ENCODE assay signal across 8 mouse cellular contexts in genomic region chr2:154402811-154403210, GRCm38 (mm10). TPM values are rescaled to one million over a fixed set of nuclear protein-coding genes. Genes with fewer than 3 reads are reported as not detected.
DNase-seq lines count a peak whose midpoint lies in the region; ATAC-seq and TF ChIP-seq lines count a peak whose summit lies in the region.

No protein-coding gene starts in this region.

- no peak for TF ChIP-seq POLR2A in small intestine, adult 2 months (IDR thresholded peaks at IDR 0.05; ENCODE audit: low read depth, low read length)
- no peak for TF ChIP-seq POLR2A in thymus, adult 2 months (IDR thresholded peaks at IDR 0.05; ENCODE audit: control insufficient read depth, extremely low read depth, insufficient read depth, low read length, poor library complexity)

- H3K36me3 ChIP-seq in midbrain, embryonic 14.5 days (ENCODE audit: control insufficient read depth, insufficient read depth, low read length) = no peaks in the 10 kb centered on the region
- H3K36me3 ChIP-seq in midbrain, embryonic 15.5 days (replicated peaks) = no peaks in the 10 kb centered on the region
- H3K36me3 ChIP-seq in hindbrain, embryonic 11.5 days (ENCODE audit: control insufficient read depth, insufficient read depth, low read length) = no peaks in the 10 kb centered on the region
- H3K36me3 ChIP-seq in small intestine, adult 2 months (ENCODE audit: control insufficient read depth, insufficient read depth, low read length) = peaks cover 3% of the 10 kb centered on the region; the same call in 1 of the 2 replicates
- no peaks in the 10 kb centered on the region for H3K36me3 ChIP-seq in thymus, adult 2 months (ENCODE audit: control insufficient read depth, insufficient read depth, low read length)

- H3K27ac ChIP-seq in midbrain, embryonic 14.5 days (replicated peaks; ENCODE audit: low read depth, low read length) = no peak overlapping the region
- no peak overlapping the region for H3K27ac ChIP-seq in midbrain, embryonic 15.5 days
- H3K27ac ChIP-seq in hindbrain, embryonic 11.5 days (ENCODE audit: low read depth, low read length) = no peak overlapping the region
- H3K27ac ChIP-seq in small intestine, adult 2 months (ENCODE audit: insufficient read depth, low read depth, low read length) = no peak overlapping the region
- H3K27ac ChIP-seq in thymus, adult 2 months (ENCODE audit: control insufficient read depth, insufficient read depth, low read length) = no peak overlapping the region

- no peak overlapping the region for H3K9ac ChIP-seq in midbrain, embryonic 14.5 days (replicated peaks; ENCODE audit: low read length)
- no peak overlapping the region for H3K9ac ChIP-seq in midbrain, embryonic 15.5 days
- no peak overlapping the region for H3K9ac ChIP-seq in hindbrain, embryonic 11.5 days (ENCODE audit: low read depth, low read length)

- ATAC-seq in midbrain, embryonic 14.5 days (ENCODE audit: low FRiP score, low TSS enrichment) = no peak
- ATAC-seq in midbrain, embryonic 15.5 days (replicated peaks) = no peak
- ATAC-seq in hindbrain, embryonic 11.5 days (ENCODE audit: low FRiP score) = no peak

- no peaks in the 10 kb centered on the region for H3K27me3 ChIP-seq in midbrain, embryonic 14.5 days (ENCODE audit: control insufficient read depth, insufficient read depth, low read length)
- no peaks in the 10 kb centered on the region for H3K27me3 ChIP-seq in midbrain, embryonic 15.5 days (replicated peaks)
- peaks cover 5% of the 10 kb centered on the region; the same call in 1 of the 2 replicates for H3K27me3 ChIP-seq in hindbrain, embryonic 11.5 days (ENCODE audit: control insufficient read depth, insufficient read depth, low read length)
- no peaks in the 10 kb centered on the region for H3K27me3 ChIP-seq in small intestine, adult 2 months (ENCODE audit: control insufficient read depth, insufficient read depth, low read length)
- H3K27me3 ChIP-seq in thymus, adult 2 months (ENCODE audit: control insufficient read depth, insufficient read depth, low read length) = no peaks in the 10 kb centered on the region; the same call in 1 of the 2 replicates

- peaks cover 11% of the 10 kb centered on the region; the same call in 1 of the 2 replicates for H3K4me1 ChIP-seq in midbrain, embryonic 14.5 days (ENCODE audit: control insufficient read depth, insufficient read depth, low read length)
- H3K4me1 ChIP-seq in midbrain, embryonic 15.5 days = peaks cover 20% of the 10 kb centered on the region
- no peaks in the 10 kb centered on the region for H3K4me1 ChIP-seq in hindbrain, embryonic 11.5 days (replicated peaks; ENCODE audit: control insufficient read depth, insufficient read depth, low read length)
- H3K4me1 ChIP-seq in small intestine, adult 2 months (ENCODE audit: control insufficient read depth, insufficient read depth, insufficient read length, low read length) = no peaks in the 10 kb centered on the region
- peaks cover 4% of the 10 kb centered on the region for H3K4me1 ChIP-seq in thymus, adult 2 months (replicated peaks; ENCODE audit: control insufficient read depth, insufficient read depth, low read length)

- H3K4me2 ChIP-seq in midbrain, embryonic 14.5 days (ENCODE audit: low read length) = no peak overlapping the region
- H3K4me2 ChIP-seq in midbrain, embryonic 15.5 days = no peak overlapping the region
- no peak overlapping the region for H3K4me2 ChIP-seq in hindbrain, embryonic 11.5 days (replicated peaks; ENCODE audit: low read depth, low read length)

- peak; percentile 76 for DNase-seq in midbrain, embryonic 14.5 days
- DNase-seq in embryo, embryonic 10.5 days (ENCODE audit: low spot score) = peak; percentile 26
- peak; percentile 24 for DNase-seq in hindbrain, embryonic 11.5 days (ENCODE audit: low spot score)
- DNase-seq in liver = peak; percentile 32
- no peak for DNase-seq in thymus, adult 2 months
- DNase-seq in right cerebral cortex, postnatal 25 days = no peak

- TF ChIP-seq CTCF in small intestine, adult 2 months (IDR thresholded peaks at IDR 0.05; ENCODE audit: extremely low read depth, insufficient read length, insufficient replicate concordance, low read depth, low read length) = 0 out of 2 replicates have a peak, but pooled peaks have one; percentile 11
- TF ChIP-seq CTCF in thymus, adult 2 months (IDR thresholded peaks at IDR 0.05; ENCODE audit: borderline replicate concordance, control insufficient read depth, extremely low read depth, insufficient read depth, low read length, poor library complexity) = no peak

- no peak overlapping the region for H3K4me3 ChIP-seq in midbrain, embryonic 14.5 days (replicated peaks; ENCODE audit: low read depth, low read length)
- no peak overlapping the region for H3K4me3 ChIP-seq in midbrain, embryonic 15.5 days
- H3K4me3 ChIP-seq in hindbrain, embryonic 11.5 days (ENCODE audit: low read depth, low read length) = no peak overlapping the region
- H3K4me3 ChIP-seq in small intestine, adult 2 months (ENCODE audit: low read depth, low read length) = no peak overlapping the region
- no peak overlapping the region for H3K4me3 ChIP-seq in thymus, adult 2 months (ENCODE audit: control insufficient read depth, insufficient read depth, low read length)

- H3K9me3 ChIP-seq in midbrain, embryonic 14.5 days (ENCODE audit: control insufficient read depth, low read length) = no peaks in the 10 kb centered on the region
- no peaks in the 10 kb centered on the region for H3K9me3 ChIP-seq in midbrain, embryonic 15.5 days
- no peaks in the 10 kb centered on the region for H3K9me3 ChIP-seq in hindbrain, embryonic 11.5 days (ENCODE audit: control insufficient read depth, low read length)

- WGBS in midbrain, embryonic 14.5 days = 31% methylated on average over 7 of the region's 7 CpGs
- 19% methylated on average over 7 of the region's 7 CpGs for WGBS in midbrain, embryonic 15.5 days
- WGBS in hindbrain, embryonic 11.5 days = 52% methylated on average over 7 of the region's 7 CpGs
- 9% methylated on average over 7 of the region's 7 CpGs for WGBS in small intestine, adult 2 months
- WGBS in thymus, adult 2 months = 79% methylated on average over 7 of the region's 7 CpGs

RNA-seq across cellular contexts. Expression of gene Snta1, which starts 5.1 kb away (rescaled TPM):
- polyA plus RNA-seq in midbrain, embryonic 14.5 days (2014; fragmentation: Nextera tagmentation; extraction: Ambion mirVana) = 4.0 and 5.8 TPM in 2 replicates
- 10.2 and 13.2 TPM in 2 replicates for polyA plus RNA-seq in midbrain, embryonic 15.5 days (2015; fragmentation: Nextera tagmentation; extraction: Ambion mirVana)
- 2.1 TPM in 2 replicates for polyA plus RNA-seq in hindbrain, embryonic 11.5 days (2014; fragmentation: Nextera tagmentation; extraction: Ambion mirVana)
- polyA plus RNA-seq in small intestine, adult 2 months (2012; rRNA removed) = 12.0 and 27.5 TPM in 2 replicates
- polyA plus RNA-seq in thymus, adult 2 months (2012; rRNA removed) = 5.8 and 9.6 TPM in 2 replicates

RNA-seq across cellular contexts. Expression of gene Cdk5rap1, which starts 30.0 kb away (rescaled TPM):
- 11.0 and 22.9 TPM in 2 replicates for polyA plus RNA-seq in midbrain, embryonic 14.5 days (2014; fragmentation: Nextera tagmentation; extraction: Ambion mirVana)
- polyA plus RNA-seq in midbrain, embryonic 15.5 days (2015; fragmentation: Nextera tagmentation; extraction: Ambion mirVana) = 14.0 and 16.5 TPM in 2 replicates
- 13.2 and 15.8 TPM in 2 replicates for polyA plus RNA-seq in hindbrain, embryonic 11.5 days (2014; fragmentation: Nextera tagmentation; extraction: Ambion mirVana)
- 3.2 and 5.4 TPM in 2 replicates for polyA plus RNA-seq in small intestine, adult 2 months (2012; rRNA removed)
- polyA plus RNA-seq in thymus, adult 2 months (2012; rRNA removed) = 14.2 and 16.3 TPM in 2 replicates

RNA-seq across cellular contexts. Expression of gene Cbfa2t2, which starts 33.5 kb away (rescaled TPM):
- 45.5 and 65.6 TPM in 2 replicates for polyA plus RNA-seq in midbrain, embryonic 14.5 days (2014; fragmentation: Nextera tagmentation; extraction: Ambion mirVana)
- polyA plus RNA-seq in midbrain, embryonic 15.5 days (2015; fragmentation: Nextera tagmentation; extraction: Ambion mirVana) = 55.8 and 59.3 TPM in 2 replicates
- 68.2 and 71.5 TPM in 2 replicates for polyA plus RNA-seq in hindbrain, embryonic 11.5 days (2014; fragmentation: Nextera tagmentation; extraction: Ambion mirVana)
- polyA plus RNA-seq in small intestine, adult 2 months (2012; rRNA removed) = 3.6 and 9.8 TPM in 2 replicates
- 27.6 and 30.1 TPM in 2 replicates for polyA plus RNA-seq in thymus, adult 2 months (2012; rRNA removed)

Comparison
In these comparisons a context has a peak if more than half of its experiments do, and no peak if none do; other contexts are left out.
1. DNase-seq: peak in midbrain, embryonic 14.5 days (single experiment), embryo, embryonic 10.5 days (single experiment), hindbrain, embryonic 11.5 days (single experiment) and liver (single experiment); none in thymus, adult 2 months (single experiment) and right cerebral cortex, postnatal 25 days (single experiment).